Mouse (Mus musculus) lung, adult 2 months (tissue): ENCODE data around the gene Kif3b. TPM values are rescaled to one million over a fixed set of nuclear protein-coding genes. Genes with fewer than 3 reads are reported as not detected.
A peak's percentile ranks its signal among the peaks of the same experiment; 100 is the strongest.
"Not testable (repeated sequence)": the region's sequence is repeated elsewhere in the genome, so short reads cannot be mapped to it uniquely, and the experiment has no call there.

Source experiments
- DNase-seq: peaks from one replicate; pipeline ENCODE4 v3.0.0; 2022
- H3K4me1 ChIP-seq: fragments of 200-500 bp; 2 replicates; pipeline ENCODE4 v1.6.1; 2011; ENCODE audit warnings: low read length; ENCODE audit not compliant: control insufficient read depth, insufficient read depth
- H3K4me3 ChIP-seq: fragments of 200-500 bp; replicated peaks from 2 replicates; pipeline ENCODE3; 2011; ENCODE audit warnings: low read depth, mild to moderate bottlenecking, control low read depth, low read length; ENCODE audit errors: extremely low read depth
- CTCF ChIP-seq: fragments of 200-500 bp; IDR thresholded peaks from 2 replicates; pipeline ENCODE4 v1.5.1; 2011; ENCODE audit warnings: mild to moderate bottlenecking, low read length, control low read depth; ENCODE audit not compliant: insufficient read depth
- POLR2A ChIP-seq: fragments of 200-500 bp; IDR thresholded peaks from 2 replicates; pipeline ENCODE4 v1.6.1; 2011; ENCODE audit warnings: low read depth, mild to moderate bottlenecking, control low read depth, low read length, borderline replicate concordance; ENCODE audit errors: extremely low read depth
- WGBS: fragments of 180-500 bp; shearing (Covaris S2); methylation state at CpG from one replicate; pipeline ENCODE4 v1.1.7; 2018; 5-methylcytosine and 5-hydroxymethylcytosine counted together
- polyA plus RNA-seq: library from polyadenylated mRNA; depleted of rRNA; stranded (reverse); fragments of >200 nt; gene quantifications from 2 replicates; pipeline ENCODE4 v1.2.3, GENCODE M21; 2012

The Kif3b gene
- polyA plus RNA-seq, 1 experiment, result 10.8 TPM

GRCm38 (mm10) chr2:153345454-153346220 lies 54.4 kb downstream of the Kif3b start, which contains the start of gene Asxl1:
Asxl1 (plus strand) TSS chr2:153345829.
- WGBS, result under 1% methylated on average over 78 of the region's 79 CpGs
- DNase-seq, result peak; percentile 93
- H3K4me3 ChIP-seq, result peak within 1 kb of the TSS; percentile 92
- peaks cover 13% of the 10 kb centered on the region for H3K4me1 ChIP-seq
- TF ChIP-seq CTCF, result no peak
- TF ChIP-seq POLR2A, result peak; percentile 59; the same call in 1 of the 2 replicates

DNA sequence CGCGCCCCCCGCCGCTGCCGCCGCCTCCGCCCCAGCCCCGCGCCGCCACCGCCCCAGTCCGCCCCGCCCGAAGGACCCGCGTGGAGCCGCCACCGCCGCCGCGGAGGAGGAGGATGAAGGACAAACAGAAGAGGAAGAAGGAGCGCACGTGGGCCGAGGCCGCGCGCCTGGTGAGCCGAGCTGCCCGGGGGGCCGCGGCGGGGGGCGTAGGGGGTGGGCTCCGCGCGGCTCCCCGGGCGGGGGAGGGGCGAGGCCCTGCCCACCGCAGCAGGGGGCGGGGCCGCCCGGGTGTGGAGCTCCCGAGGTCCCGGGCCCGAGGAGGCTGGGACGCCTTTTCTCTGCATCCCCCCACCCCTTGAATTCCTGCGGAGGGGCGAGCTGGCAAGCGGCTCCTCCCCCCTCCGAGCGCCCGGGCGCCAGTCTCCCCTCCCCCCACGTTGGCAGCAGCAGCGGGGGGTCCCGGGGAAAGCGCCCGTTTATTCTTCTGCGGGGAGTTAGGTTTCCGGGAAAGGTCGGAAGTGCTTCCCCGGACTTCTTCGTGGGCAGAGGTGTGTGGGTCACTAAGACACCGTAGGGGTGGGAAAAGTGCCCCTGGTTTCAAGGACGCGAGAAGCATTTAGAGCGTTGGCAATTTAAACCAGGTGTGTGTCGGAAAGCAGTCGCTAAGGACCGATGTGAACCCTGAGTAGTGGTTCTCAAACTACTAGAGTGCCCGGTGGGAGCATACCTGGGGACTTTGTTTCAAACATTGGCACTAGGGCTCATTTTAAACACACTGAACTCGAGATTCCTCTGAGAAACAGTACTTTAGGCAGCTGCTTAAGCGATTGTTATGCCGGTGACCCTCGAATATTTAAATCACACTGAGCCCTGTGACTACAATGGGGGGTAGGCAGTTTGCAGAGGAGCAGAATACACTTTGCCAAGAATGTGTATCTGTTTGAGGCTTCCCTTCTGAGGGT lies 55.3 kb downstream of the Kif3b start:
- H3K4me1 ChIP-seq, result peaks cover 21% of the 10 kb centered on the region
- 1% methylated on average over 69 of the region's 76 CpGs for WGBS
- peak overlapping the region; percentile 78 for H3K4me3 ChIP-seq
- DNase-seq, result peak; percentile 65
- TF ChIP-seq CTCF (no peak), POLR2A (no peak)

DNA sequence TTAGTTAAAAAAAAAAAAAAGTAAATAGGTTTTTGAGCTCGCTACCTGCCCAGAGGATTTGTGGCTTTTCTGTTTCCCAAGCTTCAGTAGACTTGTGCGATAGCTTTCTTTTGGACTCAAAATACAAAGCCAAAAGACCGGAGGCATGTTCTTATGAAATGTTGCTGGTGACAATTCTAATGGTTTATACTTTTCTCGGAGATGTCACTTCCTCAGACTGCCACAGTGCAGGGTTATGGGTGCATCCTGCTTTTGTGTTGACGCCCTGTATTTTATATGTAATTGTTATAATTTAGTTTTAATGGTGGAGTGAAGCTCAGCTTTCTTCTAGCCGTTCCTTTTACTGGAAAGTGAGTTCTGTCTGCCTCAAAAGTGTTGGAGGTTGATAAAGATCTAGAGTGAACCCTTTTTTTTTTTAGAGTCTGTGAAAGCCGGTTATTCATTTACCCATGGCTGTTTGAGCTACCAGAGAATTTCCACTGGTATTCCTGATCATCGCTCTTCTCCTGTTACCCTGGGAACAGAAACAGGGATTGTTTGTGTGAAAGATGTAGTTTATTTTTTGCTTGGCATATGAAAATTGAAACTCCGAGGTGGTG lies 56.1 kb downstream of the Kif3b start:
- Histone ChIP-seq H3K4me3 (peak overlapping the region; percentile 50), H3K4me1 (peaks cover 21% of the 10 kb centered on the region)
- TF ChIP-seq POLR2A, result no peak
- no peak for TF ChIP-seq CTCF
- 2% methylated on average over 9 of the region's 9 CpGs for WGBS
- no peak for DNase-seq

DNA sequence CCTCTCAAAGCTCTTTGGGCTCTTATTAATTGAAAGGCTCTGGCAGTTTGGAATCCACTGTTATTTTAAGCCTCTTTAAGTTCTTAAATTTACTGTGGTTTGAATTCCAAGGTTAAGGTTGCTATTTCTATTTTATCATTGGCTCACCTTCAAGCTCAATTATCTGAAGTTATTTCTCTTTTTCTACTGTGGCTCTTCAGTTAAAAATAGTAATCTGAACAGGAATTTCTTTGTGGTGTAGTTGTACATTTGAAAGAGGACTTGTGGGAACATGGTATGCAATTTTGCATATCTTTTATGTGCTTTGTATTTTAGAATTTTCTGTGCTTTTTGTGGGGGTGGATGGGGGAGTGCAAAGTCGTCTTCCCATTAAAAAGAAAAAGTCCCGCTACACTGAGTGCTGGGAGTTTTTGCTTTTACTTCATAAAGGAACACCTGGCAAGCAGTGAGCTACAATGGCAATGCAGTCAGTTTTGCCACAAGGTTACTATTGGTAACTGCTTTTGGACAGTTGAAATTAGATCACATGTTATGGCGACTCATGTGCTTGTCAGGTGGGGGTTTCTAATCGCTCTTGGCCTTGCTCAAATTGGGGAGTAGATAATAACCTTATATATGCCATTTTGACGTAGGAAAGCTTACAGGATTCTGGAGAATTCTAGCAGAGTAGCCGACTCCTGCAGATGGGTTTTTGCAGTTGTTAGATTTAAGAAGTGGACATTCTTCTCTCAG lies 57.1 kb downstream of the Kif3b start:
- no peak overlapping the region for H3K4me3 ChIP-seq
- peaks cover 19% of the 10 kb centered on the region for H3K4me1 ChIP-seq
- no peak for DNase-seq
- 39% methylated on average over 6 of the region's 6 CpGs for WGBS
- TF ChIP-seq CTCF (no peak), POLR2A (no peak)

DNA sequence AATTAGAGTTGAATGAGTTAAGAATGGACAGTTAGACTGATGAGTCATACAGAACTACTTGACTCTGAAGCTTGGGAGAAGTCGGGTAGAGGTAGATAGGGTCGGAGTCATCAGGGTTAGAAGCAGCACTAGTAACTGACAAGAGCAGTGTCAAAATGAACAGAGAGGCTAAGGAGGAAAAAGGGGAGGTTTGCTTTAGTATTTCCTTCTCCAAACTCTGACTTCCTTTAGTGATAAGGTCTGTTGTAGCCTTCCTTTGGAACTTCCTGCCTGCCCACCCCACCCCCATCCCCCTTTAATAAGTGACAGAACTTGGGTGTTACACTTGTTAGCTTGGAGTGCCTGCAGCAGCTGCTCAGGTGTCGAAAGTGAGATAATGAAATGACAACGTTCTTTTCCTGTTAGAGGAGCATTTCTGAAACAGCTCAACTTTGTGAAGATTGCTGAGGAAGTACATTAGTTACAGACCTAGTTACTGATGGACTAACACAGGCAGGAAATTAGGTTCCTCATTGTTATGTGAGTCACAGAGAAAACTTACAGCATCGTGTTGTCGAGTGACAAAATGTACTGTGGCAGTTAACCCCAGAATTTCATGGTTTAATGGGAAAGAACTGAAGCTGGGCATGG lies 59.5 kb downstream of the Kif3b start:
- DNase-seq, result no peak
- Histone ChIP-seq H3K4me3 (peak overlapping the region; percentile 30), H3K4me1 (peaks cover 19% of the 10 kb centered on the region)
- 2% methylated on average over 6 of the region's 6 CpGs for WGBS
- TF ChIP-seq POLR2A (no peak), CTCF (no peak)

DNA sequence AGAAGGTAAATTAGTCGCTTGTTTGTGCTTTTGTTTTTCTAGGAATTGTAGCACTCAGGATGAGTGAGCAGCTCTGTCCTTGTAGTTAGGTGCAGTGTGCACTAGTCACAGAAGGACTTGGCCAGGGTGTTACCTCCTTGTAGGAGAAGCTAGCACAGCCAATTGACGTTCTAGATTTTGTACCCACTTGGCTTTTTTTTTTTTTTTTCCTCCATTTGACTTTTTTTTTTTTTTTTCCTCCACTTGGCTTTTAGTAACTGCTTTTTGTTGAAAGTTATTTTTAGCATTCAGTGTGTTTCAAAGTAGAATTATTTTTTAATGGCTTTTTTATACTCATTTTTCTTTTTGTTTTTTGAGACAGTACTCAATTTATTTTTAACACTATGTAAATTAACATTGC lies 63.4 kb downstream of the Kif3b start:
- Histone ChIP-seq H3K4me3 (no peak overlapping the region), H3K4me1 (peaks cover 16% of the 10 kb centered on the region)
- no peak for DNase-seq
- 68% methylated on average over 2 of the region's 2 CpGs for WGBS
- no peak for TF ChIP-seq CTCF
- no peak for TF ChIP-seq POLR2A

DNA sequence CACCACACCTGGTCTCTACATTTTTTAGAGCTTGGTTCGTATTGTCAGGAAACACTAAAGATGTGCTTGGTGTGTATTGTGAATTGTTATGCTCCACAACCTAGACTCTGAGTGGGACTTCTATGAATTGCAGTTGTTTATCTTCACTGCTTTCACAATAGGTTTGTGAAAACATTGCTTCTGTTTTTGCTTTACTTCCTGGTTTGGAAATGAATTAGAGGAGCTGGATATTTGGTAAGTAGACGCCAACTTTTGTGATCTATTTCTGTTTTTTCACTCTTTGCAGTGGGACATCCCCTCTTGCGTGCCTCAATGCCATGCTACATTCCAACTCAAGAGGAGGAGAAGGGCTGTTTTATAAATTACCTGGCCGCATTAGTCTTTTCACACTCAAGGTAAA lies 65.6 kb downstream of the Kif3b start:
- Histone ChIP-seq H3K4me1 (peaks cover 2% of the 10 kb centered on the region; the same call in 1 of the 2 replicates), H3K4me3 (no peak overlapping the region)
- WGBS, result 58% methylated on average over 4 of the region's 4 CpGs
- TF ChIP-seq POLR2A (no peak), CTCF (no peak)
- DNase-seq, result no peak

DNA sequence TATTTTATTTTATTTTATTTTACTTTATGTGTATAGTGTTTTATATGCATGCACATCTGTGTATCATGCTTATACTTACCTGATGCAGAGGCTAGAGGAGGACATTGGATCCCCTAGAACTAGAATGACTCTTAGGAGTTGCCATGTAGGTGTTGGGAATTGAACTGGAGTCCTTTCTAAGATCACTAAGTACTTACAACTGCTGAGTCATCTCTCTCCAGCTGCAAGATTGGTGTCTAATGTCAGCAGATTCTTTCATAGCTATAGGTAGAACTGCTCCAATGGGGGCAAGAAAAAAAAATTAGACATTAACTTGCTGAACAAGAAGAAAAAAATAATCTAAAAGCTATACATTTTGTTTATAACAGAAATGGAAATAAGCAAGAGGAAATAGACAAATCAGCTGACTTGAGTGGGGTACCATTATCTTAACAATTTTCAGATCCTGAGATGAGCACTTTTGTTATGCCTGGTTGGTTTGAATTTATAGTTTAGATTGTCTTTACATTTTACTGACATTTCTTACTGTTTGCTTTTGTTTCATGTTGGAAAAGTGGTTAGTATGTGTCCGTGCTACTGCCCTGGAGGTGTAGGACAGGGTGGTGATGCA lies 70.0 kb downstream of the Kif3b start:
- no peak for DNase-seq
- Histone ChIP-seq H3K4me1 (peaks cover 2% of the 10 kb centered on the region; the same call in 1 of the 2 replicates), H3K4me3 (no peak overlapping the region)
- 91% methylated on average over 1 of the region's 1 CpGs for WGBS
- TF ChIP-seq POLR2A (no peak), CTCF (no peak)

DNA sequence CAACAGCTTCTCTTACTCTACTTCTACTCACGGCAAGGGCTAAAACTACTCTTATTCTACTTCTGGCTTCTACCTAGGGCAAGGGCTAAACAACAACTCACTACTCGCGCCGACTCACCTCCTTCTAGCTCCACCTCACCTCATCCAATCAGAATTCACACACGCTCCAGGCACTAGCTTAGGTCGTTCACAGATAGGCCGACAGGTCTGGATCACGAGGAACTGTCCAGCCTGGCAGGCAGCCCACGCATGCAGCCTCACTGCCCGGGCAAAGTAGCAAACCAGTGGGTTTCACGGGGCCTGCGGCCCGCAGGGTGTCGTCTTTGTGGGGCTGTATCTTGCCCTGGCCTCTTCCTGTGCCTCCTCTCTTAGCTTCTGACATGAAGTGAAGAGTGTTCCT lies 73.3 kb downstream of the Kif3b start:
- H3K4me3 ChIP-seq, H3K4me1 ChIP-seq, DNase-seq: not testable (repeated sequence)
- WGBS, result 85% methylated on average over 14 of the region's 14 CpGs
